Mouse (Mus musculus) testis, adult 2 months (tissue): ENCODE results near the gene Vti1a. TPM values are rescaled to one million over a fixed set of nuclear protein-coding genes. Genes with fewer than 3 reads are reported as not detected.

Experiments used
- H3K27ac ChIP-seq: fragments of 200-500 bp; 2 replicates; pipeline ENCODE4 v1.5.1; 2012; ENCODE audit warnings: low read depth, low read length; ENCODE audit not compliant: control insufficient read depth, insufficient read depth
- H3K27me3 ChIP-seq: fragments of 200-500 bp; 2 replicates; pipeline ENCODE4 v1.6.1; 2012; ENCODE audit warnings: mild to moderate bottlenecking, low read length, moderate library complexity; ENCODE audit not compliant: control insufficient read depth, insufficient read depth
- H3K36me3 ChIP-seq: fragments of 200-500 bp; 2 replicates; pipeline ENCODE4 v1.6.1; 2012; ENCODE audit warnings: mild to moderate bottlenecking, low read length; ENCODE audit not compliant: control insufficient read depth, insufficient read depth
- H3K4me1 ChIP-seq: fragments of 200-500 bp; 2 replicates; pipeline ENCODE4 v1.6.1; 2012; ENCODE audit warnings: low read length; ENCODE audit not compliant: control insufficient read depth, insufficient read depth
- H3K4me3 ChIP-seq: fragments of 200-500 bp; 2 replicates; pipeline ENCODE4 v1.5.1; 2012; ENCODE audit warnings: low read depth, mild to moderate bottlenecking, low read length, moderate library complexity, mixed read lengths; ENCODE audit not compliant: control insufficient read depth
- CTCF ChIP-seq: fragments of 200-500 bp; IDR thresholded peaks from 2 replicates; pipeline ENCODE4 v1.5.1; 2012; ENCODE audit warnings: low read depth, mild to moderate bottlenecking, inconsistent platforms, low read length, moderate library complexity; ENCODE audit not compliant: control insufficient read depth, insufficient read depth, insufficient replicate concordance
- POLR2A ChIP-seq: fragments of 200-500 bp; IDR thresholded peaks from 2 replicates; pipeline ENCODE4 v1.6.1; 2012; ENCODE audit warnings: low read depth, mild to moderate bottlenecking, inconsistent platforms, low read length, moderate library complexity; ENCODE audit not compliant: control insufficient read depth
- polyA plus RNA-seq: library from polyadenylated mRNA; depleted of rRNA; stranded (reverse); fragments of >200 nt; gene quantifications from 2 replicates; pipeline ENCODE4 v1.2.3, GENCODE M21; 2012

The Vti1a gene
- polyA plus RNA-seq, 1 experiment = 4.7 TPM

DNA sequence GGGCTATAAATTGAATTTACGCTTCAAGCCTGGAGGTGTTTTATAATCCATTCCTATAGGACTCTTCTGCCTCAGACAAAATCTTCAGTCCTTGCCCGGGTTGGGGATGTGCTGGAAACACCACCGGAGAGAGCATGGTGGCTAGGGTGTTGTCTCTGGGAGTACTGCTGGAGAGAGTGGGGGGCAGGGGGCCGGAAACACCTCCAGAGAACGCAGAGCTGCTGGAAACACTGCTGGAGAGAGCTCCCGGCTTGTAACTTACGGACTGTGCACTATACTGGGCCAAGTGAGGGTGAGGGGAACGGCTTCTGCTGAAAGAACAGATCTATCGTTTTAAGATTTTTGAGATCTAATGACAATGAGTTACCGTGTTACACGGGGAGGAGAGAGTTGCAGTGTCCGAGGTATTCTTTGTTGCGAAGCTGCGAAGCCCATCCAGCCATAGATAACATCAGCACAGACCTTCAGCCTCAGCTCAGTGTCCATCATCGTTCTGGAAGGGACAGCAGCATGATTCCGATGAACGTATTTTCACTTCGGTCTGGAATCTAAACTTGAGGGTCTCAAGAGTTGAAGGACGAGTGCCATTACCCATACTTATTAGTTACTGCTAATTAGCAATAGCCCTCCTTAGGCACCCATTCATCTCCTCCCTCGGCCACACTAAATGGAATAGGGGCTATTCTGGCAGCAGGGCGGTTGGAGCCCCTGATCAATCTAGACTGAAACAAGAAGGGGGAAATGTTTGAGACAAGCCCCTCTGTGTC, 140.4 kb downstream of the Vti1a start:
- 0 out of 2 replicates have a peak overlapping the region, but pooled peaks have one; percentile 6 for H3K27ac ChIP-seq
- no peak for TF ChIP-seq CTCF
- no peak for TF ChIP-seq POLR2A

GRCm38 (mm10) chr19:55461963-55462362, 145.9 kb downstream of the Vti1a start:
- TF ChIP-seq POLR2A (no peak), CTCF (no peak)
- Histone ChIP-seq H3K36me3 (no peaks in the 10 kb centered on the region), H3K4me1 (no peaks in the 10 kb centered on the region), H3K4me3 (no peak overlapping the region), H3K27me3 (no peaks in the 10 kb centered on the region), H3K27ac (no peak overlapping the region)

More for the DNA sequence above, 140.4 kb downstream of the Vti1a start:
- Histone ChIP-seq H3K36me3 (no peaks in the 10 kb centered on the region), H3K4me1 (no peaks in the 10 kb centered on the region), H3K4me3 (no peak overlapping the region), H3K27me3 (no peaks in the 10 kb centered on the region)

- no peaks in the 10 kb centered on the region for H3K4me1 ChIP-seq
- H3K27ac ChIP-seq = no peak overlapping the region
- H3K36me3 ChIP-seq = no peaks in the 10 kb centered on the region
- no peaks in the 10 kb centered on the region for H3K27me3 ChIP-seq
- H3K4me3 ChIP-seq = no peak overlapping the region
- TF ChIP-seq POLR2A (no peak), CTCF (no peak)
Observed at GRCm38 (mm10) chr19:55463670-55464069, 147.6 kb downstream of the Vti1a start.

DNA sequence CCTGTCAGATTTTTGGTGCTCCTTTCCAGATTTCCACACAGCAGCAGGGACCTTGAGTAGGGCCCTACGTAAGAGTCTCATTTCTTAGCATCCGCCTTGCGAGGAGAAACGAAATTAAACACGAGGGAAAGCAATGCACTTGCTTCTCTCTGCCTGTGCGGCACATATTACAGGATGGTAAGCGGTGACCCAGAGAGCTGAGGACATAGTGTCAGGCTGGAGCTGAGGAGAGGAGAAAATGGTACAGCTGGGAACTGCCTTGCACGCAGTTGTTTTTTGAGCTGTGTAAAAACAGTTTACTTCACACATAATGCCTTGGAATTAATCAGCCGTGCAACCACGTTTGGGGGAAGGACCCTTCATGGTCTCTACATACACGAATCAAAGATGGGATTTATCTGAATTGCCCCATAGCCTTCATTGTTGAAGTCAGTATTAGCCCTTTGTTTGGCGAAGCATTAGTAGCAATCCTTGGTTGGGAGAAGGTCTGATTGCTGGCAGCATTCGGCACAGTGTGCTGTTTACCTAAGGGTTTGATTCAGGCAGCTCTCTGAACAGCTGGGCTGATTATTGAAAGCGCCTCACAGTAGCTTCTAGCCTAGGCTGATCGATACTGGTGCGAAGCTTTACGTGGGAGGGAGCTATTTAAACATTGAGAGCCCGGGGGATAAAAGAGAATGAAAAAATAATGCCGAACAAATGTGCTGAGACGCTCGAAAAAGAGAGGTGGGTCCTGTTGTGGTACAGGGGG, 153.4 kb downstream of the Vti1a start:
- Histone ChIP-seq H3K4me3 (no peak overlapping the region), H3K4me1 (no peaks in the 10 kb centered on the region; the same call in 1 of the 2 replicates), H3K27me3 (no peaks in the 10 kb centered on the region), H3K27ac (no peak overlapping the region), H3K36me3 (no peaks in the 10 kb centered on the region)
- no peak for TF ChIP-seq CTCF
- TF ChIP-seq POLR2A = no peak

GRCm38 (mm10) chr19:55472582-55472981, 156.5 kb downstream of the Vti1a start:
- Histone ChIP-seq H3K4me3 (no peak overlapping the region), H3K27ac (no peak overlapping the region), H3K36me3 (no peaks in the 10 kb centered on the region), H3K27me3 (no peaks in the 10 kb centered on the region), H3K4me1 (no peaks in the 10 kb centered on the region; the same call in 1 of the 2 replicates)
- TF ChIP-seq CTCF = no peak
- TF ChIP-seq POLR2A = no peak

GRCm38 (mm10) chr19:55474225-55474624, 158.1 kb downstream of the Vti1a start:
- Histone ChIP-seq H3K4me1 (no peaks in the 10 kb centered on the region; the same call in 1 of the 2 replicates), H3K27me3 (no peaks in the 10 kb centered on the region), H3K27ac (no peak overlapping the region), H3K4me3 (no peak overlapping the region), H3K36me3 (no peaks in the 10 kb centered on the region)
- TF ChIP-seq CTCF (no peak), POLR2A (no peak)

DNA sequence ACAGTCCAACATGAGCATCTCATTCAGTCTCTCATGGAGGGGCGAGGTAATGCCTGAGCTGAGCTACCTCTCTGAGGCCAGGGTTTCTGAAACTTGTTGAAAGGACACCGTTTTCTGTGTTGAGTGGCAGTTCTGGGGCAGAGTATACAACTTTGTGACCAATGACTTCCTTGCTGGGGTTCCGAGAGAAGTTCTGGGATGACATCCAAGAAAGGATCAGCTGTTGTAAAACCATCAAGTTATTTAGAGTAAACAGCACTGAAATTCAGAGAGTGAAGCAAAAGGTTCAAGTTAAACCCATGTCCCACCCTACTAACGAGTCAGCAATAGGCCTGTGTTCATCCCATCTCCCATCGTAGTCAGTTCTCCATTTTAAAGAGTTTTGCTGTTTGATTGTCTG, 164.4 kb downstream of the Vti1a start:
- H3K4me3 ChIP-seq = no peak overlapping the region
- no peaks in the 10 kb centered on the region for H3K27me3 ChIP-seq
- no peaks in the 10 kb centered on the region for H3K36me3 ChIP-seq
- TF ChIP-seq POLR2A (no peak), CTCF (no peak)
- H3K27ac ChIP-seq = no peak overlapping the region
- H3K4me1 ChIP-seq = no peaks in the 10 kb centered on the region
